Mouse (Mus musculus): ENCODE measurements around the gene Foxn2. TPM values are rescaled to one million over a fixed set of nuclear protein-coding genes. Genes with fewer than 3 reads are reported as not detected.
"Not testable (repeated sequence)": the region's sequence is repeated elsewhere in the genome, so short reads cannot be mapped to it uniquely, and the experiment has no call there.

Gene Foxn2
- total RNA-seq, 2 experiments from 2014 or later = 15.6 to 15.9 TPM

- TF ChIP-seq CTCF (IDR thresholded peaks at IDR 0.05) = no peak
- intact Hi-C loops (cut with DNase I) = loop anchor here (5.0 kb wide), 3 partner anchors 50 to 115 kb away; no protein-coding TSS in a partner anchor
- DNase-seq (ENCODE audit: extremely low spot score in 1 of 2, low spot score in 2 of 2) = no peak
- Histone ChIP-seq H3K4me3 (peak overlapping the region; percentile 97), H3K27ac (no peak overlapping the region)
Observed at GRCm38 (mm10) chr17:88442661-88443060, 2.1 kb downstream of the Foxn2 start.

GRCm38 (mm10) chr17:88443186-88443585, 2.7 kb downstream of the Foxn2 start:
- TF ChIP-seq CTCF (IDR thresholded peaks at IDR 0.05) = no peak
- no peak for DNase-seq (ENCODE audit: extremely low spot score in 1 of 2, low spot score in 2 of 2)
- intact Hi-C loops (cut with DNase I) = loop anchor here (5.0 kb wide), 3 partner anchors 49 to 116 kb away; no protein-coding TSS in a partner anchor
- no peak overlapping the region for H3K27ac ChIP-seq
- no peak overlapping the region for H3K4me3 ChIP-seq

GRCm38 (mm10) chr17:88458079-88458478, 17.6 kb downstream of the Foxn2 start:
- Histone ChIP-seq H3K4me3 (no peak overlapping the region), H3K27ac (no peak overlapping the region)
- no peak for TF ChIP-seq CTCF (IDR thresholded peaks at IDR 0.05)
- DNase-seq (ENCODE audit: extremely low spot score in 1 of 2, low spot score in 2 of 2) = no peak
- intact Hi-C loops (cut with DNase I) = no loop called here

GRCm38 (mm10) chr17:88459516-88459915, 19.0 kb downstream of the Foxn2 start:
- no peak for DNase-seq (ENCODE audit: extremely low spot score in 1 of 2, low spot score in 2 of 2)
- no peak overlapping the region for H3K27ac ChIP-seq
- intact Hi-C loops (cut with DNase I) = no loop called here
- H3K4me3 ChIP-seq = no peak overlapping the region
- no peak for TF ChIP-seq CTCF (IDR thresholded peaks at IDR 0.05)

DNA sequence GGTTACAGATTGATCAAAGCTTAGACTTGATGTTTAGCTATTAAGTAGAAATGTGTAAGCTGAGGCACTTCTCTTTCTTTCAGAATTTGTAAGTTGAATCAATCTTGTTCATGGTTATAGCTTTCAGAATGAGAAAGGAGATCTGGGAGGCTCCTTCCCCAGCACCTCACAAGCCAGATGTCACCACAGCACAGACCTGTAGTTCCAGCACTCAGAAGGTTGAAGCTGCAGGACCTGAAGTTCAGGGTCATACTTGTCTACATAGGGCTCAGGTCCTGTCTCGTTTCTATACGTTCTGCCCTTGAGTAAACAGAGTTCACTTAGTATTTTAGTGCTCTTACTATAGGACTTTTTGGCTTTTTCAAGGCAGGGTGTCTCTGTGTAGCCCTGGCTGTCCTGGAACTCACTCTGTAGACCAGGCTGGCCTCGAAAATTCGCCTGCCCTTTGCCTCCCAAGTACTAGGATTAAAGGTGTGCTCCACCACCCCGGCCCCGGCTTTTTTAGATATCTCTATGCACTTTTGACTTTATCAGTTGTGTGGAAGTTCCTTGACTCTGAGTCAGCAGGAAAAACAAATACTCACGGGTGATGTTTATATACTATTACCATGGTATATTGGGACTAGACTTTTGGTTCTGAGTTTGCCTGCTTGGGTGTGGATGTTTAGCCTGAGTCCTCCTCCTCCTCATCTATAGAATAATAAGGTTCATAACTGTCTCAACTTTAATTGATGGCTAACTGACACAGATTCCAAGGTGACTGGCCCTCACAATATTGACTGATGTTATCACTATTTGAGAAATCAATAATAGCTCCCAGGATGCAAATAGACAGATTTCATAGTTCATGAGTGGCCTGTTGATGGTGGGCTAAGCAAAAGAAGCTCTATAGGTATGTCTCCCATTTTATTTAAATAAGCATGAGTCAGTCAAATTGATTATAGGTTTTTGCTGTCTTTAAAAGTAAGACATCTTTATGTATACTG, 19.7 kb downstream of the Foxn2 start:
- Histone ChIP-seq H3K27ac (no peak overlapping the region), H3K4me3 (no peak overlapping the region)
- intact Hi-C loops (cut with DNase I) = no loop called here
- no peak for TF ChIP-seq CTCF (IDR thresholded peaks at IDR 0.05)
- DNase-seq (ENCODE audit: extremely low spot score in 1 of 2, low spot score in 2 of 2) = no peak

DNA sequence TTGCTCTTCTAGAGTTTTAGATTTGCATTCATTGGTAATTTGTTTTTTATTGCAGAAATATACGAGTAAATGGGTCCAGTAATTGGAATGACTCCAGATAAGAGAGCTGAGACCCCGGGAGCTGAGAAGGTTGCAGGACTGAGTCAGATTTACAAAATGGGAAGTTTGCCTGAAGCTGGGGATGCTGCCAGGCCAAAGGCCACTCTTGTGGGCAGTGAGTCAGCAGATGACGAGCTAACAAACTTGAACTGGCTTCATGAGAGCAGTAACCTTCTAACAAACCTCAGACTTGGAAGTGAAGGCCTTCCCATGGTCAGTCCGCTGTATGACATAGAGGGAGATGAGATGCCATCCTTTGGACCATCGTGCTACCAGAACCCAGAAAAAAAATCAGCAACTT, 22.1 kb downstream of the Foxn2 start:
- H3K27ac ChIP-seq = no peak overlapping the region
- TF ChIP-seq CTCF (IDR thresholded peaks at IDR 0.05) = no peak
- intact Hi-C loops (cut with DNase I) = no loop called here

GRCm38 (mm10) chr17:88466591-88466990, 26.1 kb downstream of the Foxn2 start:
- no peak for DNase-seq (ENCODE audit: extremely low spot score in 1 of 2, low spot score in 2 of 2)
- TF ChIP-seq CTCF (IDR thresholded peaks at IDR 0.05) = no peak
- intact Hi-C loops (cut with DNase I) = no loop called here
- Histone ChIP-seq H3K27ac (no peak overlapping the region), H3K4me3 (no peak overlapping the region)

More for the DNA sequence above, 22.1 kb downstream of the Foxn2 start:
- H3K4me3 ChIP-seq = no peak overlapping the region
- DNase-seq (ENCODE audit: extremely low spot score in 1 of 2, low spot score in 2 of 2) = no peak

DNA sequence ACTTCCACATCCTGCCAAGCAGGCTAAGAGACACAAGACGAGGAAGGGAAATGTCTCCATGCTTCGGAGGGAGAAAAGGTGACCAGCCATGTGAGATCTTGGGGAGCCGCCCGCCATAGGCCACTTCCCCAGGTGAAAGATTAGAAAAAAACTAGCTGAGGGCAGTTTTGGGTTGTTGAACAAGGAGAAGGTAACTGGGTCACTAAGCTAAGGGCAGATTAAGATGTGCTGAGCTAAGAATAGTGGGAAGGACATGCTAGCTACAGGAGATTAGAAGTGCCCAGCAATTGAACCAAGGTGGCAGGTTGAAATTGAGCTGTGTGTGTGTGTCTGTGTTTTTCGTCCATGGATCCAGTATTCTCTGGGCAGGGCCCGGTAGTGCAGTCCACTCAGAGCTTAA, 27.2 kb downstream of the Foxn2 start:
- TF ChIP-seq CTCF (IDR thresholded peaks at IDR 0.05) = no peak
- intact Hi-C loops (cut with DNase I) = no loop called here
- H3K27ac ChIP-seq = no peak overlapping the region

GRCm38 (mm10) chr17:88468655-88469398, 28.3 kb downstream of the Foxn2 start:
- intact Hi-C loops (cut with DNase I) = not testable (repeated sequence)

More for the DNA sequence above, 27.2 kb downstream of the Foxn2 start:
- no peak for DNase-seq (ENCODE audit: extremely low spot score in 1 of 2, low spot score in 2 of 2)
- H3K4me3 ChIP-seq = no peak overlapping the region

DNA sequence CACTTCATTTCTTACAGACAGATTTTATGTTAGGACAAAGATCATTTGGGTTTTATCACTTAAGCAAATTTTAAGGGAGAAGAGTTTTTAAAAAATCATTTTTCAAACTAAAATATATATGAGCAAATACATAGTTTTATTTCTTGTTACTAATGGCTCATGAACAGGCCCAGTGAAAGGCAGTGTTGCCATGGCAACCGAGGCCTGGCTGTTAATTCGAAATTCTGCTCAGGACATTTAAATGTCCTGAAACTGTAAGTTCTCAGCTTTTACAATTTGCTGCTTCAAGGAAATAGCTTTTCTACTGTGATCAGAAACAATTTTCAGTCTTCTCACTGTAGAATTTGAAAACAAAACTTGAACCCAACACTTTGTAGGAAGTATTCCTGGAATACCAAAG, 33.3 kb downstream of the Foxn2 start:
- DNase-seq (ENCODE audit: extremely low spot score in 1 of 2, low spot score in 2 of 2) = peak in 1 of 2 experiments; percentile 27
- intact Hi-C loops (cut with DNase I) = loop anchor here (2.0 kb wide), 1 partner anchor 45 kb away; no protein-coding TSS in a partner anchor
- Histone ChIP-seq H3K27ac (no peak overlapping the region), H3K4me3 (no peak overlapping the region)
- TF ChIP-seq CTCF (IDR thresholded peaks at IDR 0.05) = no peak

More at GRCm38 (mm10) chr17:88468655-88469398, 28.3 kb downstream of the Foxn2 start:
- H3K27ac ChIP-seq; DNase-seq (ENCODE audit: extremely low spot score in 1 of 2, low spot score in 2 of 2); H3K4me3 ChIP-seq: not testable (repeated sequence)

GRCm38 (mm10) chr17:88477165-88477564, 36.7 kb downstream of the Foxn2 start:
- intact Hi-C loops (cut with DNase I) = no loop called here
- Histone ChIP-seq H3K27ac (no peak overlapping the region), H3K4me3 (no peak overlapping the region)
- TF ChIP-seq CTCF (IDR thresholded peaks at IDR 0.05) = no peak
- DNase-seq (ENCODE audit: extremely low spot score in 1 of 2, low spot score in 2 of 2) = no peak

GRCm38 (mm10) chr17:88477699-88478098, 37.2 kb downstream of the Foxn2 start:
- TF ChIP-seq CTCF (IDR thresholded peaks at IDR 0.05) = no peak
- H3K4me3 ChIP-seq = no peak overlapping the region
- no peak overlapping the region for H3K27ac ChIP-seq
- intact Hi-C loops (cut with DNase I) = no loop called here
- no peak for DNase-seq (ENCODE audit: extremely low spot score in 1 of 2, low spot score in 2 of 2)
